Mouse (Mus musculus): ENCODE measurements around the gene Rexo4. TPM values are rescaled to one million over a fixed set of nuclear protein-coding genes. Genes with fewer than 3 reads are reported as not detected.

The Rexo4 gene
- total and polyA plus RNA-seq, 3 experiments: 8.4 to 13.1 (median 11.2) TPM

DNA sequence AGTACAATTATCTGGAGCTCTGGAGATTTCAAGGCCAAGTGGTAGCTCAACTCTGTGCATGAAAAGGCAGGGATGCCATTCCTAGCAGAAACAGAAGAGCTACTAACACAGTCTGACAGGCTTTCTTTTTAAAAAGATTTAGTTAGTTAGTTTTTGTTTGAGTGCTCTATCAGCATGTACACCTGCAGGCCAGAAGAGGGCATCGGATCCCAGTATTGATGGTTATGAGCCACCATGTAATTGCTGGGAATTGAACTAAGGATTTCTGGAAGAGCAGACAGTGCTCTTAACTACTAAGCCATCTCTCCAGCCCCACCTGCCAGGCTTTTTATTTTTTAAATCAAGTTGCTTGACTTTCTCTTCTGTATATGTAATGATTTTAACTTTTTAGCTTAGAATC, 33.3 kb upstream of the Rexo4 start:
- no peak overlapping the region for H3K4me3 ChIP-seq
- no peak for DNase-seq
- H3K4me1 ChIP-seq (ENCODE audit: control insufficient read depth, insufficient read depth, low read length): no peaks in the 10 kb centered on the region
- H3K27me3 ChIP-seq (ENCODE audit: control insufficient read depth, insufficient read depth, low read length): no peaks in the 10 kb centered on the region
- no peaks in the 10 kb centered on the region for H3K36me3 ChIP-seq (ENCODE audit: control insufficient read depth, insufficient read depth, low read length)
- H3K27ac ChIP-seq: no peak overlapping the region
- intact Hi-C loops (cut with DNase I): no loop called here
- 83% methylated on average over 1 of the region's 1 CpGs for WGBS
- H3K9ac ChIP-seq (ENCODE audit: low read depth, low read length): no peak overlapping the region
- H3K79me2 ChIP-seq (replicated peaks; ENCODE audit: control insufficient read depth, insufficient read depth, low read length): no peaks in the 10 kb centered on the region
- no peak for TF ChIP-seq EP300 (IDR thresholded peaks at IDR 0.05; ENCODE audit: insufficient read depth, low read depth, low read length)
- TF ChIP-seq CTCF (IDR thresholded peaks at IDR 0.05): peak; percentile 29

GRCm38 (mm10) chr2:26993936-26994335, 29.8 kb upstream of the Rexo4 start:
- intact Hi-C loops (cut with DNase I): no loop called here
- Histone ChIP-seq H3K4me3 (no peak overlapping the region), H3K36me3 (ENCODE audit: control insufficient read depth, insufficient read depth, low read length) (no peaks in the 10 kb centered on the region), H3K4me1 (ENCODE audit: control insufficient read depth, insufficient read depth, low read length) (no peaks in the 10 kb centered on the region), H3K9ac (ENCODE audit: low read depth, low read length) (no peak overlapping the region), H3K27ac (no peak overlapping the region), H3K79me2 (replicated peaks; ENCODE audit: control insufficient read depth, insufficient read depth, low read length) (no peaks in the 10 kb centered on the region), H3K27me3 (ENCODE audit: control insufficient read depth, insufficient read depth, low read length) (no peaks in the 10 kb centered on the region)
- WGBS: 71% methylated on average over 3 of the region's 3 CpGs
- no peak for DNase-seq
- no peak for TF ChIP-seq CTCF (IDR thresholded peaks at IDR 0.05)
- no peak for TF ChIP-seq POLR2A (IDR thresholded peaks at IDR 0.05; ENCODE audit: insufficient read depth, low read depth, low read length)

DNA sequence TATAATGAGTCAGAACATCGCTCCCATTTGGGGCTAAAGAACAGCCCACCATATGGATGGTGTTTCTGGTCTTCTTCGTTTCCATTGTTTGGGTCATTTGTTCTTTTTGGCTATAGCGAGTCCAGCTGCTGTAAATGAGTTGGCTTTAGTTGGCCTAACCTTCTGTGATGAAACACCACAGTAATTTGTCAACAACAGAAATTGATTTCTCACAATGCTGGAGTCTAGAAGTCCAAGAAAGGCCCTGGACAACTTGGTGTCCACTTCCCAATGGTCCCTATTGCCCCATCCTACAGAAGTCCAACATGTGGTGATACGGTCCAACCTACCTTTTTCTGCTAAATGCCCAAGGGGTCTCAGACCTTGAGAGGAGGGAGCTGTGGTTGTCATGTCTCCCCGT, 20.5 kb upstream of the Rexo4 start:
- Histone ChIP-seq H3K27me3 (ENCODE audit: control insufficient read depth, insufficient read depth, low read length) (no peaks in the 10 kb centered on the region), H3K9ac (ENCODE audit: low read depth, low read length) (no peak overlapping the region), H3K27ac (no peak overlapping the region), H3K36me3 (ENCODE audit: control insufficient read depth, insufficient read depth, low read length) (no peaks in the 10 kb centered on the region), H3K4me1 (ENCODE audit: control insufficient read depth, insufficient read depth, low read length) (no peaks in the 10 kb centered on the region), H3K79me2 (replicated peaks; ENCODE audit: control insufficient read depth, insufficient read depth, low read length) (no peaks in the 10 kb centered on the region), H3K4me3 (no peak overlapping the region)
- 70% methylated on average over 5 of the region's 5 CpGs for WGBS
- intact Hi-C loops (cut with DNase I): no loop called here
- TF ChIP-seq EP300 (IDR thresholded peaks at IDR 0.05; ENCODE audit: insufficient read depth, low read depth, low read length): no peak
- no peak for TF ChIP-seq CTCF (IDR thresholded peaks at IDR 0.05)
- no peak for TF ChIP-seq POLR2A (IDR thresholded peaks at IDR 0.05; ENCODE audit: insufficient read depth, low read depth, low read length)
- no peak for DNase-seq

DNA sequence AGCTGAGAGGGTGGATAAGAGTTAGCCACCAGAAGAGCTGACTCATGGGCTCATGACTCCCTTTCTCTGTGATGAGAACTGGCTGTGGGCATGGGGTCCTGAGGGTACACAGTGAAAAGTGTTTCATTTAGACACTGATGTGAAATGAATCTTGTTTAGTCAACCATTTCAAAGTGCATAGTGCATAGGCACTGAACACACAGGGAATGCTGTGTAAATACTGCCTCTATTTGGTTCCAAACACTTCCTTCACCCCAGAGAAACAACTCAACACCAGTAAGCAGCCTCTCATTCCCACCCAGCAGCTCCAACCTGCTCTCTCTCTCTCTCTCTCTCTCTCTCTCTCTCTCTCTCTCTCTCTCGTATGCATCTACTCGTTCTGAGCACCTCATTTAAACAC, 20.0 kb upstream of the Rexo4 start:
- Histone ChIP-seq H3K4me3 (no peak overlapping the region), H3K36me3 (ENCODE audit: control insufficient read depth, insufficient read depth, low read length) (no peaks in the 10 kb centered on the region), H3K9ac (ENCODE audit: low read depth, low read length) (no peak overlapping the region), H3K27ac (no peak overlapping the region), H3K4me1 (ENCODE audit: control insufficient read depth, insufficient read depth, low read length) (no peaks in the 10 kb centered on the region), H3K27me3 (ENCODE audit: control insufficient read depth, insufficient read depth, low read length) (no peaks in the 10 kb centered on the region), H3K79me2 (replicated peaks; ENCODE audit: control insufficient read depth, insufficient read depth, low read length) (no peaks in the 10 kb centered on the region)
- DNase-seq: no peak
- no peak for TF ChIP-seq POLR2A (IDR thresholded peaks at IDR 0.05; ENCODE audit: insufficient read depth, low read depth, low read length)
- no peak for TF ChIP-seq CTCF (IDR thresholded peaks at IDR 0.05)
- no peak for TF ChIP-seq EP300 (IDR thresholded peaks at IDR 0.05; ENCODE audit: insufficient read depth, low read depth, low read length)
- WGBS: 65% methylated on average over 2 of the region's 2 CpGs
- intact Hi-C loops (cut with DNase I): no loop called here

GRCm38 (mm10) chr2:26980361-26980760, 16.2 kb upstream of the Rexo4 start:
- no peak for DNase-seq
- Histone ChIP-seq H3K9ac (ENCODE audit: low read depth, low read length) (no peak overlapping the region), H3K79me2 (replicated peaks; ENCODE audit: control insufficient read depth, insufficient read depth, low read length) (no peaks in the 10 kb centered on the region), H3K27me3 (ENCODE audit: control insufficient read depth, insufficient read depth, low read length) (no peaks in the 10 kb centered on the region), H3K27ac (no peak overlapping the region), H3K4me3 (no peak overlapping the region), H3K36me3 (ENCODE audit: control insufficient read depth, insufficient read depth, low read length) (no peaks in the 10 kb centered on the region), H3K4me1 (ENCODE audit: control insufficient read depth, insufficient read depth, low read length) (no peaks in the 10 kb centered on the region)
- TF ChIP-seq CTCF (IDR thresholded peaks at IDR 0.05): no peak
- no peak for TF ChIP-seq EP300 (IDR thresholded peaks at IDR 0.05; ENCODE audit: insufficient read depth, low read depth, low read length)
- TF ChIP-seq POLR2A (IDR thresholded peaks at IDR 0.05; ENCODE audit: insufficient read depth, low read depth, low read length): no peak
- intact Hi-C loops (cut with DNase I): no loop called here
- 58% methylated on average over 1 of the region's 1 CpGs for WGBS

- H3K27me3 ChIP-seq (ENCODE audit: control insufficient read depth, insufficient read depth, low read length): no peaks in the 10 kb centered on the region; the same call in 1 of the 2 replicates
- no peak overlapping the region for H3K4me3 ChIP-seq
- TF ChIP-seq POLR2A (IDR thresholded peaks at IDR 0.05; ENCODE audit: insufficient read depth, low read depth, low read length): no peak
- TF ChIP-seq EP300 (IDR thresholded peaks at IDR 0.05; ENCODE audit: insufficient read depth, low read depth, low read length): no peak
- no peak for TF ChIP-seq CTCF (IDR thresholded peaks at IDR 0.05)
- no peak for DNase-seq
- H3K79me2 ChIP-seq (replicated peaks; ENCODE audit: control insufficient read depth, insufficient read depth, low read length): no peaks in the 10 kb centered on the region
- H3K9ac ChIP-seq (ENCODE audit: low read depth, low read length): no peak overlapping the region
- WGBS: 12% methylated on average over 4 of the region's 4 CpGs
- H3K4me1 ChIP-seq (ENCODE audit: control insufficient read depth, insufficient read depth, low read length): no peaks in the 10 kb centered on the region
- no peaks in the 10 kb centered on the region for H3K36me3 ChIP-seq (ENCODE audit: control insufficient read depth, insufficient read depth, low read length)
- intact Hi-C loops (cut with DNase I): no loop called here
- no peak overlapping the region for H3K27ac ChIP-seq
Measured at GRCm38 (mm10) chr2:26973960-26974359, 9.8 kb upstream of the Rexo4 start.

Measured in heart, adult 2 months (tissue).